Mouse (Mus musculus) lung, postnatal 0 days (tissue): ENCODE results near the gene Lhfp.

Experiments used
- CTCF ChIP-seq: IDR thresholded peaks from 2 replicates; pipeline ENCODE4 v1.5.1; 2016; ENCODE audit warnings: antibody characterized with exemption, mild to moderate bottlenecking
- EP300 ChIP-seq: IDR thresholded peaks from 2 replicates; pipeline ENCODE4 v1.6.1; 2016; ENCODE audit warnings: antibody characterized with exemption, mild to moderate bottlenecking, control low read depth

DNA sequence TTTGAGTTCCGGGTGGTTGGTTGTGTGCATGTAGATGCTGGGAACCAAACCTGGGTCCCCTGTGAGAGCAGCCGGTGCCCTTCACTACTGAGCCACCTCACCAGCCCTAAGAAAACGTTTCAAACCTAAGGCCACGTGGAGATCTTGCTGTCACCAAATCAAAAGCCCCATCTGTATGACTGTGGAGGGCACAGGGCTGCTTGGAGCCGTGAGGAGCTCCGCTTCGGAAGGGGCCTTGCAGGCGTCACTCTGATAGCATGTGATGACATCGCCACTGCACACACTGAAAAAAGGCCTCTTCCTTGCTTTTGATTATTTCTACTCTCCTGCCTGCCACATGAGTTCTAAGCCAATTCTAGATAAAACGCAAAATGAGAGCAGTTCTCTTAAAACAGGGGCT is 159.5 kb downstream of the Lhfp start:
- no peak for TF ChIP-seq CTCF
- TF ChIP-seq EP300 = no peak
